Comparison of ENCODE assay signal across 9 mouse cellular contexts in the genomic region with DNA sequence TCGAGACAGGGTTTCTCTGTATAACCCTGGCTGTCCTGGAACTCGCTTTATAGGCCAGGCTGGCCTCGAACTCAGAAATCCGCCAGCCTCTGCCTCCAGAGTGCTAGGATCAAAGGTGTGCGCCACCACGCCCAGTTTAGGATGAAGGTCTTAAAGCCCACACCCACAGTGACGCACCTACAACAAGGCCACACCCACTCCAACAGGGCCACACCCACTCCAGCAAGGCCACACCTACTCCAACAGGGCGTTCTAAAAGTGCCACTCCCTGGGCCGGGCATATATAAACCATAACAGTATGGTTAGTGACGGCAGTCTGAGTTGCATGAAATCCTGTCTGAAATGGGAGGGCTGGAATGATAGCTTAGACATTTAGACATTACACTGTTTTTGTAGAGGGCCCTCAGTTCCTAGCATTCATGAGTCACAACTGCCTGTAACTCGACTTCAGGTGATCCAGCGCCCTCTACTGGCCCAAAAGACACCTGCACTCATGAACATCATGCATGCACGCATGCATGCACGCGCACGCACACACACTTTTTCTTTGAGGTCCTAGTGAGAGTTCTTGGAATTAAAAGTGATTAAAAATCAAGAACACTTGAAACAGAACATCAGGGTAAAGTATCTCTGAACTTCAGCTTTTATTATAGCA. TPM values are rescaled to one million over a fixed set of nuclear protein-coding genes. Genes with fewer than 3 reads are reported as not detected.
DNase-seq lines count a peak whose midpoint lies in the region; ATAC-seq and TF ChIP-seq lines count a peak whose summit lies in the region.
"Had no signal": no experiment of that assay in that cellular context is flagged by ENCODE, and none has a peak within 500 bp of the region (broad histone marks: within the 10 kb centered on the region; RNA-seq: fewer than 3 reads in every experiment).

No protein-coding gene starts in this region.

- TF ChIP-seq CTCF in intestine, postnatal 0 days (IDR thresholded peaks at IDR 0.05; ENCODE audit: low read depth), result peak; percentile 76
- TF ChIP-seq CTCF in testis, adult 2 months (IDR thresholded peaks at IDR 0.05; ENCODE audit: control insufficient read depth, insufficient read depth, insufficient replicate concordance, low read depth, low read length), result peak; percentile 81; the same call in 1 of the 2 replicates
- TF ChIP-seq CTCF in bone marrow, adult 2 months (IDR thresholded peaks at IDR 0.05; ENCODE audit: control insufficient read depth, insufficient read depth, low read length), result peak; percentile 75

- H3K9ac ChIP-seq in intestine, postnatal 0 days (ENCODE audit: low read depth, low read length), result no peak overlapping the region
- H3K9ac ChIP-seq in intestine, embryonic 16.5 days (ENCODE audit: low read depth, low read length), result no peak overlapping the region

- no peak overlapping the region for H3K27ac ChIP-seq in intestine, postnatal 0 days (ENCODE audit: low read depth, low read length)
- no peak overlapping the region for H3K27ac ChIP-seq in intestine, embryonic 16.5 days (ENCODE audit: low read length)
- no peak overlapping the region for H3K27ac ChIP-seq in testis, adult 2 months (ENCODE audit: control insufficient read depth, insufficient read depth, low read depth, low read length)
- H3K27ac ChIP-seq in bone marrow, adult 2 months (ENCODE audit: control insufficient read depth, insufficient read depth, low read depth, low read length, poor library complexity), result no peak overlapping the region

- no peak for TF ChIP-seq POLR2A in testis, adult 2 months (IDR thresholded peaks at IDR 0.05; ENCODE audit: control insufficient read depth, low read depth, low read length)
- no peak for TF ChIP-seq POLR2A in bone marrow, adult 2 months (IDR thresholded peaks at IDR 0.05; ENCODE audit: borderline replicate concordance, control insufficient read depth, low read depth, low read length)

- no peaks in the 10 kb centered on the region for H3K36me3 ChIP-seq in intestine, postnatal 0 days (ENCODE audit: control insufficient read depth, insufficient read depth)
- H3K36me3 ChIP-seq in intestine, embryonic 16.5 days (ENCODE audit: control insufficient read depth, insufficient read depth, low read length), result no peaks in the 10 kb centered on the region
- H3K36me3 ChIP-seq in testis, adult 2 months (ENCODE audit: control insufficient read depth, insufficient read depth, low read length), result no peaks in the 10 kb centered on the region
- no peaks in the 10 kb centered on the region for H3K36me3 ChIP-seq in splenic B cell, adult 2 months (ENCODE audit: control insufficient read depth, insufficient read depth, low read length, poor library complexity, severe bottlenecking)

- H3K9me3 ChIP-seq in intestine, postnatal 0 days (ENCODE audit: control insufficient read depth), result no peaks in the 10 kb centered on the region
- H3K9me3 ChIP-seq in intestine, embryonic 16.5 days (ENCODE audit: control insufficient read depth, low read length), result peaks cover 5% of the 10 kb centered on the region

- ATAC-seq in intestine, postnatal 0 days, result no peak
- no peak for ATAC-seq in intestine, embryonic 16.5 days

- WGBS in intestine, postnatal 0 days, result 66% methylated on average over 16 of the region's 16 CpGs
- 71% methylated on average over 16 of the region's 16 CpGs for WGBS in intestine, embryonic 16.5 days
- 79% methylated on average over 16 of the region's 16 CpGs for WGBS in bone marrow, adult 2 months

- H3K4me3 ChIP-seq in intestine, postnatal 0 days (ENCODE audit: low read depth, low read length), result no peak overlapping the region
- H3K4me3 ChIP-seq in intestine, embryonic 16.5 days (ENCODE audit: low read length), result no peak overlapping the region
- peak overlapping the region; percentile 58 for H3K4me3 ChIP-seq in testis, adult 2 months (ENCODE audit: control insufficient read depth, low read depth, low read length)
- no peak overlapping the region for H3K4me3 ChIP-seq in bone marrow, adult 2 months (replicated peaks; ENCODE audit: control insufficient read depth, low read depth, low read length)

- H3K27me3 ChIP-seq in intestine, postnatal 0 days (replicated peaks; ENCODE audit: control insufficient read depth, insufficient read depth, low read length), result no peaks in the 10 kb centered on the region
- H3K27me3 ChIP-seq in intestine, embryonic 16.5 days (replicated peaks; ENCODE audit: control insufficient read depth, insufficient read depth, low read length), result no peaks in the 10 kb centered on the region
- H3K27me3 ChIP-seq in testis, adult 2 months (ENCODE audit: control insufficient read depth, insufficient read depth, low read length), result no peaks in the 10 kb centered on the region
- no peaks in the 10 kb centered on the region for H3K27me3 ChIP-seq in splenic B cell, adult 2 months (ENCODE audit: control insufficient read depth, insufficient read depth, low read length, poor library complexity, severe bottlenecking)

- H3K4me2 ChIP-seq in intestine, postnatal 0 days (replicated peaks; ENCODE audit: low read depth), result no peak overlapping the region
- H3K4me2 ChIP-seq in intestine, embryonic 16.5 days (ENCODE audit: low read depth, low read length), result no peak overlapping the region

- DNase-seq in testis, postnatal 10 days (ENCODE audit: low spot score), result no peak
- peak; percentile 70 for DNase-seq in splenic B cell, adult 2 months (ENCODE audit: low read depth, low spot score)
- no peak for DNase-seq in frontal cortex, postnatal 14 days (ENCODE audit: low spot score in 2 of 2)
- DNase-seq in kidney, adult 9 months, result no peak

- H3K4me1 ChIP-seq in intestine, postnatal 0 days (replicated peaks; ENCODE audit: control insufficient read depth, insufficient read depth, low read length), result peaks cover 8% of the 10 kb centered on the region
- peaks cover 22% of the 10 kb centered on the region for H3K4me1 ChIP-seq in intestine, embryonic 16.5 days (ENCODE audit: control insufficient read depth, insufficient read depth, low read length)
- H3K4me1 ChIP-seq in testis, adult 2 months (ENCODE audit: control insufficient read depth, insufficient read depth, low read length), result peaks cover 19% of the 10 kb centered on the region
- peaks cover 2% of the 10 kb centered on the region; the same call in 1 of the 2 replicates for H3K4me1 ChIP-seq in bone marrow, adult 2 months (ENCODE audit: control insufficient read depth, insufficient read depth, low read length)

RNA-seq across cellular contexts. Expression of a gene that starts 1.7 kb away (rescaled TPM):
- 0.30 and 0.47 TPM in 2 replicates for polyA plus RNA-seq in intestine, postnatal 0 days (2015; fragmentation: Nextera tagmentation; extraction: Ambion mirVana)
- polyA plus RNA-seq in intestine, embryonic 16.5 days (2015; fragmentation: Nextera tagmentation; extraction: Ambion mirVana), result 0.17 and 0.27 TPM in 2 replicates
- 77.3 and 85.9 TPM in 2 replicates for polyA plus RNA-seq in testis, adult 2 months (2012; rRNA removed)
- 3.7 and 7.2 TPM in 2 replicates for polyA plus RNA-seq in bone marrow, adult 2 months (2011; ENCODE audit: insufficient read depth, insufficient read length, low replicate concordance, missing spikeins)

RNA-seq across cellular contexts. Expression of a gene that starts 2.0 kb away (rescaled TPM):
- polyA plus RNA-seq in intestine, postnatal 0 days (2015; fragmentation: Nextera tagmentation; extraction: Ambion mirVana), result 31.5 and 35.6 TPM in 2 replicates
- 21.4 and 23.9 TPM in 2 replicates for polyA plus RNA-seq in intestine, embryonic 16.5 days (2015; fragmentation: Nextera tagmentation; extraction: Ambion mirVana)
- polyA plus RNA-seq in testis, adult 2 months (2012; rRNA removed), result 18.7 and 20.7 TPM in 2 replicates
- 34.6 and 46.7 TPM in 2 replicates for polyA plus RNA-seq in bone marrow, adult 2 months (2011; ENCODE audit: insufficient read depth, insufficient read length, low replicate concordance, missing spikeins)

RNA-seq across cellular contexts. Expression of a gene that starts 21.9 kb away (rescaled TPM):
- 6.1 and 7.5 TPM in 2 replicates for polyA plus RNA-seq in intestine, postnatal 0 days (2015; fragmentation: Nextera tagmentation; extraction: Ambion mirVana)
- 12.7 and 12.8 TPM in 2 replicates for polyA plus RNA-seq in intestine, embryonic 16.5 days (2015; fragmentation: Nextera tagmentation; extraction: Ambion mirVana)
- 9.0 and 13.2 TPM in 2 replicates for polyA plus RNA-seq in testis, adult 2 months (2012; rRNA removed)
- 1.9 and 3.4 TPM in 2 replicates for polyA plus RNA-seq in bone marrow, adult 2 months (2011; ENCODE audit: insufficient read depth, insufficient read length, low replicate concordance, missing spikeins)

RNA-seq across cellular contexts. Expression of a gene that starts 22.1 kb away (rescaled TPM):
- polyA plus RNA-seq in intestine, postnatal 0 days (2015; fragmentation: Nextera tagmentation; extraction: Ambion mirVana), result 19.9 and 20.9 TPM in 2 replicates
- polyA plus RNA-seq in intestine, embryonic 16.5 days (2015; fragmentation: Nextera tagmentation; extraction: Ambion mirVana), result 50.8 and 51.4 TPM in 2 replicates
- polyA plus RNA-seq in testis, adult 2 months (2012; rRNA removed), result 14.9 and 16.6 TPM in 2 replicates
- 17.2 and 32.0 TPM in 2 replicates for polyA plus RNA-seq in bone marrow, adult 2 months (2011; ENCODE audit: insufficient read depth, insufficient read length, low replicate concordance, missing spikeins)

RNA-seq across cellular contexts. Expression of a gene that starts 43.6 kb away (rescaled TPM):
- polyA plus RNA-seq in intestine, postnatal 0 days (2015; fragmentation: Nextera tagmentation; extraction: Ambion mirVana), result not detected in 2 replicates
- 0.24 TPM in 1 of 2 replicates, not detected in the other for polyA plus RNA-seq in intestine, embryonic 16.5 days (2015; fragmentation: Nextera tagmentation; extraction: Ambion mirVana)
- 6.4 and 7.8 TPM in 2 replicates for polyA plus RNA-seq in testis, adult 2 months (2012; rRNA removed)
- polyA plus RNA-seq in bone marrow, adult 2 months (2011; ENCODE audit: insufficient read depth, insufficient read length, low replicate concordance, missing spikeins), result not detected in 2 replicates
- polyA plus RNA-seq: heart, embryonic 16.5 days had no signal
